Mouse (Mus musculus) adrenal gland, postnatal 36 days (tissue): Measurements from ENCODE around the gene Olfr484. TPM values are rescaled to one million over a fixed set of nuclear protein-coding genes. Genes with fewer than 3 reads are reported as not detected.
"Not testable (repeated sequence)": the region's sequence is repeated elsewhere in the genome, so short reads cannot be mapped to it uniquely, and the experiment has no call there.

ENCODE experiments used
- DNase-seq, 2 experiments: peaks; one replicate each; pipeline ENCODE4 v3.0.0; 2021; ENCODE audit warnings: mixed read lengths in 1 of 2
- long read RNA-seq, 2 experiments: library from polyadenylated mRNA; stranded (forward); transcript quantifications; one replicate each; pipeline ENCODE4 v2.0.0; 2021; ENCODE audit warnings: borderline sequencing depth in 2 of 2
- total RNA-seq, 2 experiments: library from RNA; stranded (reverse); gene quantifications; 2 replicates each; pipeline ENCODE4 v1.2.3; 2021

Gene Olfr484
- not detected for total RNA-seq
- long read RNA-seq, experiment 1 = 0 reads
- long read RNA-seq, experiment 2 = 0 reads

GRCm38 (mm10) chr7:108127349-108127748, at the start of gene Olfr484:
TSS of gene Olfr484 (minus strand) at chr7:108127449.
- no peak for DNase-seq

- not testable (repeated sequence) for DNase-seq
Observed at GRCm38 (mm10) chr7:108172642-108173041, 45.4 kb upstream of the Olfr484 start, which contains the start of gene Olfr486. TSS of gene Olfr486 (minus strand) at chr7:108172742.

DNA sequence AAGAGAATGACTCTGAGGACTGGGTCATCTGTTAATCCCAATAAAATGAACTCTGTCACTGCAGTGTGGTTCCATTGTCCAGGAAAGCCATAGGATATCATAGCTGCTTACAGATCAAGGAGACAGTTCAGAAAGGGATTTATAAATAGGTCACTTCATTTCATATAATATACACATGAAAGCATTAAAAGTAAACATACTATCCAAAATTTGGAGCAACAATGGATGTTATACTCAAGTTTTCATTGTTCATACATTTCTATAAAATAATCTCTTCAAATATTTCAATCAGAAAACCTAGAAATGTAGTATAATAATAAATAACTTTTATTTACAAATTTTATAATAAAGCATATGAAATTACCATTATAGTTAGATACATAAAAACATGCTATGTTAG, 32.5 kb upstream of the Olfr484 start, which contains the start of gene Olfr485:
TSS of gene Olfr485 (minus strand) at position 101 of the 400 bp plus-strand sequence.
- DNase-seq = no peak

DNA sequence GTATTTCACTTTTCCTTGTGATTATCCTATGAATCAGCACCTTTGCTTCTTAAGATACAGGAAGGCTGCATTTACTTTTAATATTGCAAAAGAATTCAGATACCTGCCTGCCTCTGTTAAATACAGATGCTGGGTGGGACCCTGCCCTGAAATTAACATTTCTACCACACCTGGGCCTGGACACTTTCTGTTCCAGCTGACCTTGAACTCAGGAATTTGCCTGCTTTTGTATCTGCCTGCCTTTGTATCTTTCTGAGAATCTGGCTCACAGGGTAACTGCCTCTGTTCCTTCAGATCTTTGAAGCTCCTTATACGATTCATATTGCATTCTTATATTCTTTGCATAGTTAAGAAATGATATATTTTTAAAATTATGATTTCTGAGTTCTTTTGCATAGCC, 5.8 kb downstream of the Olfr484 start:
- DNase-seq = no peak

GRCm38 (mm10) chr7:108120681-108121080, 6.6 kb downstream of the Olfr484 start:
- no peak for DNase-seq

GRCm38 (mm10) chr7:108100549-108100948, 26.7 kb downstream of the Olfr484 start, which contains the start of gene Olfr483:
TSS of gene Olfr483 (plus strand) at chr7:108100849.
- no peak for DNase-seq

DNA sequence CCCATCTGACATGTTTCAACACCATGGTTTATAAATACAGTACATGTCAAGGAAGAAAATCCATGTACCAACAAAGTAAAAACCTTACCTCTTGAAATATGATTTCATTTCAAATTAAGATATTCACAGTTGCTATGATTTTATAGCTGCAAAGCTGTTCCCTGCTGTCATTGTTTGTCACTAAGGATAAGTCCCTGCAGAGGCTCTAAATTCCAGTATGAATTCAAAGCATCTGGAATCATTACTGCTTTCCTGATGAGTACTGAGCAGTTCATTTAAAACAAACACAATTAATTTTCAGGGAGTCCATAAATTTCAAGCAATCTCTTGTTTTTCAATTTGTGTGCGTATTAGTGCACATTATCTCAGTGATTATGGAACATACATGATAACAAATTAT, 29.8 kb downstream of the Olfr484 start, which contains the start of gene Olfr482:
TSS of gene Olfr482 (minus strand) at position 101 of the 400 bp plus-strand sequence.
- no peak for DNase-seq

GRCm38 (mm10) chr7:108079555-108079954, 47.7 kb downstream of the Olfr484 start, which contains the start of gene Olfr481:
TSS of gene Olfr481 (plus strand) at chr7:108079855.
- no peak for DNase-seq

Other genes starting within 250 kb of the Olfr484 start
- not detected for gene Olfr472, start 229.5 kb downstream of the Olfr484 start, total RNA-seq
- not detected for gene Olfr473, start 197.0 kb downstream of the Olfr484 start, total RNA-seq
- gene Olfr474, start 172.8 kb downstream of the Olfr484 start, total RNA-seq = not detected
- gene Olfr476, start 162.6 kb downstream of the Olfr484 start, total RNA-seq = not detected
- not detected for gene Olfr477, start 140.8 kb downstream of the Olfr484 start, total RNA-seq
- gene Olfr478, start 93.5 kb downstream of the Olfr484 start, total RNA-seq = not detected
- not detected for gene Olfr479, start 76.8 kb downstream of the Olfr484 start, total RNA-seq
- gene Olfr480, start 60.1 kb downstream of the Olfr484 start, total RNA-seq = not detected
- gene Olfr481, start 47.6 kb downstream of the Olfr484 start, total RNA-seq = not detected
- 1 to 10 TPM; 1.1 to 1.5 TPM for gene Olfr482, start 29.9 kb downstream of the Olfr484 start, total RNA-seq
- gene Olfr483, start 26.6 kb downstream of the Olfr484 start, total RNA-seq = not detected
- gene Olfr485, start 32.4 kb upstream of the Olfr484 start, total RNA-seq = not detected
- gene Olfr486, start 45.3 kb upstream of the Olfr484 start, total RNA-seq = not detected
- not detected for gene Olfr487, start 87.2 kb upstream of the Olfr484 start, total RNA-seq
- gene Olfr488, start 130.9 kb upstream of the Olfr484 start, total RNA-seq = not detected
- gene Olfr490, start 161.5 kb upstream of the Olfr484 start, total RNA-seq = not detected
- gene Olfr491, start 186.0 kb upstream of the Olfr484 start, total RNA-seq = not detected
- gene Olfr492, start 196.2 kb upstream of the Olfr484 start, total RNA-seq = not detected
- gene Olfr493, start 219.5 kb upstream of the Olfr484 start, total RNA-seq = not detected
- not detected for gene Olfr494, start 237.9 kb upstream of the Olfr484 start, total RNA-seq